Mouse (Mus musculus) spleen, adult 12 weeks (tissue): ENCODE results near the gene Tnrc6b.

Experiments
- DNase-seq: peaks from one replicate; pipeline ENCODE4 v3.0.0; 2022; ENCODE audit warnings: low spot score

Gene Tnrc6b

DNA sequence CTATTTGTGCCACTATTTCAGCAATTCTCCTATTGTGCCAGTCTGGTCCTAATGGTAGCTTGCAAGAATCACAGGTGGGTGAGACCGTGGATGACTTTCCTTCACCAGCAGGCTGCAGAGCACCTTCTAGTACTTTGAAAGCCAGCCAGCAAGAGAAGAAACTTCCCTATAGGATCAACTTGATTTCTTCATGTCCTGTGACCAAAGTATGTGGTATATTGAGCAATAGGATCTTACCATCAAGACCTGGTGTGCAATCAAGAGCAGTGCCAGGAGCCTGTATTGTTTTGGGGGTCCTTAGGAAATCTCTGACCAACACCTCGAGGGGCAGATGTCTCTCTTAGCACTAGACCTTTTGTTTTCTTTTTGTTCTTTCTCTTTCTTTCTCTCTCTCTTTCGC is 81.4 kb downstream of the Tnrc6b start:
- DNase-seq, result no peak

DNA sequence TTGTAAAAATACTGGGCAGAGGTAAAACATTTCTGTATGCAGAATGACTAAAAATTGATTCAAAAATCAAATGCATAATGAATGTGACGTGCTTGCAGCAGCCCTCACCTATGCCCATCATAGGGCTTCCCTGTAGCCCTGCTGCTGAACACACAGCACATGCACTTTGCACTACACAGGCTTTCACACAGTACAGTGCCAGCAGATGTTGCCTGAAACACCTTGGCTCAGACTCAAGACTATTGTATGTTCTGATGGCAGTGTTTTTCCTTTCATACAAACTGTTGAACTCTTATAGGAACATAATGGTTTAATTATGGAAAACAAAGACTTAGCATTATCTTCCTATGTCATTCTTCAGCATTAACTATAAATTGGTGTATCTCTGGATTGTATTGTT is 84.0 kb downstream of the Tnrc6b start:
- no peak for DNase-seq

DNA sequence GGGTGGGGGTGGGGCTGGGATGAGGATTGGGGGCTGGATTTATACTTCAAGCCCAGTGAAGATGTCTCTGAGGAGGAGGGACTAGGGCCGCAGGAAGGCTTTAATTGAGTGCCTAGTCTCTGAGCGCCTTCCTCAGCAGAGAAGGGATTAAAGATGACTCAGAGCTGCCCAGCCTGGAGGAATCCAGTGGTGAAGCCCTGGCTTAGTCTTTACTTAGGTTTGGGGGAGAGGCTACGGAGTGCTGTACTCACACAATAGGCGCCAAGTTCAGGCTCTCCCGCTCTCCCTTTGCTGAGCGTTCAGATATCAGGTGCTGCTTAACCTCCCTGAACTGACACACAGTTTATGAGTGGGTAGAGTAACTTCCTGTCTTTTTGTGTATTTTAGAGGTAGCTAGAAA is 86.6 kb downstream of the Tnrc6b start:
- peak; percentile 23 for DNase-seq

DNA sequence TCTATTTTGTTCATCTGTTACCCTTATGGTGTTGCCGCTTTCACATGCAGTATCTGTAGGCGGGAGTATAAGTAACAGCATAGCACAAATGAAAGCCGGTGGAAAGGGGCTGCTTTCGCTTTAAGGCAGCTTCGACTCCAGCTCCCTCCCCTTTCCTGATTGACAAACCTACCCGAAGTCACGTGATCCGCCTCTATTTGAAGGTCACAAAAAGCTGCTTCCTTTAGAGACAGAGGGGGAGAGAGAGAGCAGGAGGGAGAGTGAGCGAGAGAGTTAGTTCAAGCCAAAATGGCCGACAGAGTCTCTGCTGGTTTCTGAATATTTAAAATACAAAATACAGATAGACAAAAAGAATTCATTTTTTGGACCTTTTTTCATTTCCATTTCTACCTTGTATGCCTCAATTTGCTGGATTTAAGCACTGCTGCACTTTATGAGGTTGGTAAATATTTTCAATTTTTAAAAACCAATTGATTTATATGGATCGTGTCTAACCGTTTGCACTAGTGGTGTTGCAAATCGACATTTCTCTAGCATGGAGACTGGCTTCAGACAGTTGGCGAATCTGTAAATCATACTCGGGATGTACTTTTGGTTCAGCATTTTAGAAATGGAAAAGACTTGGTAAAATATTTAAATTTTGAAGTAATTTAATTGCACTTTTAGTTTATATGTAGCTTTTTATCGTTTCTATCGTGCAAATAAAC is 87.4 kb downstream of the Tnrc6b start:
- DNase-seq, result peak; percentile 79

DNA sequence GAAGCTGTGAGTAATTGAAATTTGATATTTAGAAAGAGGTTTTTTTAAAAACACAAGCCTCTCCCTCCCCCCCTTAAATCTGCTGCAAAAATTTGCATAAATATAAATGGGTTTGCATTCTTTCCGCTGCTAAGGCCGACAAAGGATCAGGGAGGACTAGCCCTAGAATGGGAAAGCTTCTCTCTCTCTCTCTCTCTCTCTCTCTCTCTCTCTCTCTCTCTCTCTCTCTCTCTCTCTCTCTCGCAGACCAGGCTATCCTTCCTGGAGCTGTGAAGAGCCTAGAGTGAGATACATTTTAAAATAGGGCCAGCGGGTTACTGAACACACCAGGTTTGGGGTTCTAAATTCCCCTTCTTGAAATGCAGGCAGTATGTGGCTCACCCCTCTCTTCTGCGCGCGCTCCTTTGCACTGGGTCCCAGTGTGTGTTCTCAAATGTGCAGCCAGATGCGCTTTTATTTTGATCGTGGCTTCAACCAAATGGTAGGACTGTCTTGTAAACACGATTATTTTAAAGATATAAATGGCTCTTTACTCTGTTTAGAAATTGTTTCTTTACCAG is 88.0 kb downstream of the Tnrc6b start:
- DNase-seq, result peak; percentile 46

DNA sequence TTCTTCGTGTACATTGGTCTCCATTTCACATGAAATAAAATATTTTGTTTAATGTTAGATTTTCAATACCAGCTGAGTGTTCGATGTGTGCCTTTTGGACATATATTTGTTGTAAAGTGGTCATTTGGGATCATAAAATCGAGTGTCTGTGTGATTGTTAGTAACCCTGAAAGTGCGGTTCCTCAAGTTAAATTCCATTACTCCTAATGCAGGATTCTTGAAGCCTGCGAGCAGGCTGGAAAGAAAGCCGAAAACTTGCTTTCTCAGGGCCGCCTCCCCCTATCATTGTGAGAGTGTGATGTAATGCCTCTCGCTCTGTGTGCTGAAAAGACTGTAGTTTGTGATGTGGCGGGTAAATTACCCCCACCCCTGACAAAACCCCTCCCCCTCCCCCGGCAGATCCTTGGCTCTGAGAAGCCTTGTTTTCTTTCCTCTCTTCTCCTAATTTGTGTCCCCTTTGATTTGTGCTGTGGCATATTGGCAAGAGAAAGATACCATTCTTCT is 88.6 kb downstream of the Tnrc6b start:
- DNase-seq, result peak; percentile 32

DNA sequence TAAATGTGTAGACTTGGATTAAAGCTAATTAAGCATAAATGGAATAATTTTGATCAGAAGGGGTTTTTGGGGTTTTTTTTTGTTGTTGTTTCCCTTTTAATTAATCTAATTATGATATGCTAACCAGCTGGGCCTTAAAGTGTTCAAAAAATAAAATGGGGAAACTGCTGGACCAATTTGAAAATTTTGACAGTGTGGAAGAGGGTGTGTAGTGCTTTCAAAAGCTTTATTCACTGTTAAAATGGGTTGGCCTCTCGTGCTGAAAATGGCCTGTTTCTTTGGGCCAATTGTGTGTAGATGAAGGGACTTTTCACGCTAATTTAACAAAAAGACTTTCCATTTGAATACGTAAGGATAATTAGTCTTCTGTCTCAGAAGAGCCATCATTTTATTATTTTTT is 89.1 kb downstream of the Tnrc6b start:
- DNase-seq, result no peak

DNA sequence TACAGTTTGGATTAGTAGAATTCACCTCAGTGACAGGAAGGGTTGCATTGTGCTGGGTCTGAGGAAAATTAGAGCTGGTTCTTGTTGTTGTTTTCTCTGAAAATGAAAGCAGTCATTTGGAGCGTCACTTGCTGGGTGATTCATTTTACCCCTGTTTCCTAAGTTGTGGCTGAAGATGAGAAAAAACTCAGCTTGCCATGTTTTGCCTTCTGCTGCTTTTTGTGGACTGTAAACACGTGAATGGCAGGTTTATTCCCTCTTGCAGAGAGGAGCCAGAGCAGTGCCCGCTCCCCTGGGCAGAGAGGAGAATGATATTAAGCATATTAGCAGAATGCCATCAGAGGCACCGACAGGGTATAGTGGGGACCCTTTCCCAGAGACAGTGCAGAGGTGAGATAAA is 89.7 kb downstream of the Tnrc6b start:
- peak; percentile 21 for DNase-seq

DNA sequence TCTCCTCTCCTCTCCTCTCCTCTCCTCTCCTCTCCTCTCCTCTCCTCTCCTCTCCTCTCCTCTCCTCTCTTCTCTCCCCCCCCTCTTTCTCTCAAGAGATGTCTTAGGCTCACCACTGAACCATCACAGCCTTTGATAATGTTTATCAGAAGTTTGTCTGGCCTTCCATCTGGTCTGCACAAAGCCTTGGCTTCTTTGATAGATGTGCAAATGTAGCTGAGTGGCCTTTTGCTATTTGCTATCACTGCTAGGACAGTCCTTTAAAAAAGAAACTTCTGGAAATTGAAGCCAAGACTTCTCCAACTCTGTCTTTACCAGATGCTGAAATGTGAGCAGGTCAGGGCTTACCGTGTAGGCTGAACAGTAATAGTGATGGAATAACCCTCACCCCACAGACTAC is 90.5 kb downstream of the Tnrc6b start:
- DNase-seq, result no peak

DNA sequence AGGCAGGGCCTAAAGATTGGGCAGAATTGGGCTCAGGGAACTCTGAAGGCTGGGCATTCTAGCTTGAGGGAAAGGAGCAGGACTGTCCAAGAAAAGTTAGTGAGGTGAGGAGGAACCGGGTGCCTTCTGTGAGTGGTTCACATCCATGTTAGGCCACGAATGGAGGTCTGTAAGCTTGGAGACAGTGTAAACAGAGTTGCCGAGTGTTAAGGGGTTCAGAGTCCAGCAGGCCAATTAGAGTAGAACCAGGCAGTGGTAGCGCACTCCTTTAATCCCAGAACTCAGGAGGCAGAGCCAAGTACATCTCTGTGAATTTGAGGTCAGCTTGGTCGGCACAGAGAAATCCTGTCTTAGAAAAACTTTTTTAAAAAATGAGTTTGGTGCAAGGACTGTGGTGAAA is 96.0 kb downstream of the Tnrc6b start:
- DNase-seq, result no peak

DNA sequence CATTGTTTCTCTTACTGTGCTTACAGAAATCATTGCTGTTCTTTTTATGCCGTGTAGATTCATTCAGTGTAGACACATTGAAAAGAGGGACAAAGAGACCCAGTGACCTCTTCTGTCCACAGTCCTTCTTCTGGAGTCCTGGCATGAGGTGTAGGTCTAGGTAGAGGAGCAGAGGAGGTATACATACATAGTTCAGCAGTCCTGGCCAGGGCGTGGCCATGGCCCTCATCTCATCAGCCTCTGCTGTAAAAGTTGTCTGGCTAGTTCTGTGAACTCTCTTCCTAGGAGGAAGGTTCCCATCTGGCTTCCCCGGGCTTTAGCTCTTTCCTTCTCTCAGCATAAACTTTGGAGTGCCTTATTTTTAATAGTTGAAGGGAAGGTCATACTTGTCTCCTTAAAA is 99.1 kb downstream of the Tnrc6b start:
- no peak for DNase-seq

DNA sequence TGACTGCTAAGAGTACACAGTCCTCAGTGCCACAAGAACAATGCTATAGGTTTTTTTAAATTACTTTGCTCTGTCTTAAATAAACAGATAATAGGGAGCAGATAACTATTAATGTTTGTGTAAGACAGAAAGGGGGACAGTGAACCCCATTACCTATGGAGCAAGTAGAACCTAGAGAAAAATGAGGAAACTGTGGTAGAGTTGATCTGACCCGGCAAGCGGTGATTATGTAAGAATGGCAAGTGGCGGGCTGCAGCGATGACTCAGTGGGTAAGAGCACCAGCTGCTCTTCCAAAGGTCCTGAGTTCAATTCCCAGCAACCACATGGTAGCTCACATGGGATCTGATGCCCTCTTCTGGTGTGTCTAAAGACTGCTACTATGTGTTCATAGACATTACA is 101.7 kb downstream of the Tnrc6b start:
- DNase-seq, result no peak

DNA sequence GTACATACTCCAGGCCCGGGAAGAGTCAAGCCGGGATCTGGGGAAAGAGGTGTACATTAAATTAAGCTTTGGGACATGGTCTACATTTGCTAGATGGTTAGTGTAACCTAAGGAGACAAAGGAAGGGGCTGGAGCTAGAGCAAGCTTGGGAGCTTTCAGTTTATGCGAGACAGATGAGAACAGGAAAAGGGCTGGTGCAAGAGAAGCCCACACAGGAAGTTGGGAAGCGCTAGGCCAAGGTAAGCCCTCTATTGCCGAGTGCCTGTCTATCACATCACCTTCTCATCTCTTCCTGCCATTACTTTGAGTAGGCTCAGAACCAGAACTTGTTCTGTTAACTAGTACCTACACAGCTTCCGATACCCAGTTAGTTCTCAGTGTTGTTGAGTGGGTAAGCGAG is 103.7 kb downstream of the Tnrc6b start:
- DNase-seq, result no peak

DNA sequence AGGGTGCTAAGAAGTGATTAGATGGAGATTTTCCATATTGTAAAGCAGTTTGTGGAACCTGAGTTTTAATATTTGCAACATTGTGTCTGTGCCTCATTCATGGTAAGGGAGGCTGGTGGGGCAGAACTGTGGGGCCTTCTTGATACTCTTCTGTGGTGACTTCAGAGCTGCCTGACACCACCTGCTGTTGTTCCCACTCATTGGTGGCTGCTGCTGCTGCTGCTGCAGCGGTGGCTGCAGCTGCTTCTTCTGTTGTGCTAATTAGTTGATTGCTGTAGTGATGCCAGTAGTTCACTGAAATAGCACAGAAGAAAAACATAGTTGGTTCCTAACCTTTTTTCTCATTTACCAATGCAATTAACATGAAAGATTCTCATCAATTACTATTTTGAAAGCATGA is 111.2 kb downstream of the Tnrc6b start:
- no peak for DNase-seq

DNA sequence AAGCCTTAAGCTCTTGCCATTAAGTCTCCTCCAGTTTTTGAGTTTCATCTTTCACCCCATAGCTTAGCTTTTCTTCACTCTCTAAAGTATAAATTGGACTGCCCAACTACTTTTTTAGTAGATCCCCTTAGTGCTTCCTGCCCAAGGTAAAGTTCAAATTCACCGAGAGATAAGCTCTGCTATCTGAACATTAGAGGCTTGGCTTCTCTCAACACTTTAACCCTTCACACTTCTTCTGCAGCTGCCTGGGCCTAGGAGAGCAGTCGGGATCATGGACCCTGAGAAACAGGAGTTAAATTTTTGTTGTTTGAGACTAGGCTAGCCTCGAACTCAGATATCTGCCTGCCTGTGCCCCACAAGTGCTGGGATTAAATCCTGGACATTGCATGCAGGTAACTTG is 120.1 kb downstream of the Tnrc6b start:
- no peak for DNase-seq

DNA sequence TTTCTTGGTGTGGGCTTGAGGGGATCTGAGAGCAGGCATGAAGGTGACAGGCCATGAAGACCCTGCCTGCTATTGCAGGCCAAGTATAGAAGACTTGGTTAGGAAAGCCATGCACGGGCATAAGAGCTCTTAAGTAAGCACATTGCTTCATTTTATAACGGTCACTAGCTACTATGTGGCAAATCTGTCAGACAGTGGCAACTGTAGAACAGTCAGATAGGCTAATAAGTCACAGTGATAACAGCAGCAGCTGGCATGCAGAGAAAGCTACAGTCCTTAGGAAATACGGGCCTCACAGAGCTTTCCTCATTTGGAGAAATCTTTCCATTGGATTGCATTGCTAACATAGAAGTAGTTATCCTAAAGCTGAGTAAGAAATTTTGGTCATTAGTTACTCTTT is 121.7 kb downstream of the Tnrc6b start:
- DNase-seq, result no peak

DNA sequence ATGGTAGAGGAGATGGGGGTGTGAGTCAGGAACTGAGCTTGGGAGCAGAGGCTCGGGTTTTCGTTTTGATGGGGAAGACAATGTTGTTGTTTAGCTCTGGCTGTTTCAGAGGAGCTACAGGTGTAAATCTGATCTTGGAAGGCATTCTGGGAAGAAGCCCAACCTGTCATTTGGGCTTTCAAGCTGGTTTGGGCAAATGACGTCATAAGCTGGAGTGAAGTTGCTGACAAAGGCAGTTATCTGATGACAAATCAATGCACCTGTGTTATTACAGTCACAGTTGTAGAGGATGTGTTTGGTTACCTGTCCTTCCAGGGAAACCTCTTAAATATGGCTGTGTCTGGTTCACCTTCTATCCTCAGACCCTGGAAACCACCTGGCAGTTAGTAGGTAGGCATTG is 125.1 kb downstream of the Tnrc6b start:
- no peak for DNase-seq

DNA sequence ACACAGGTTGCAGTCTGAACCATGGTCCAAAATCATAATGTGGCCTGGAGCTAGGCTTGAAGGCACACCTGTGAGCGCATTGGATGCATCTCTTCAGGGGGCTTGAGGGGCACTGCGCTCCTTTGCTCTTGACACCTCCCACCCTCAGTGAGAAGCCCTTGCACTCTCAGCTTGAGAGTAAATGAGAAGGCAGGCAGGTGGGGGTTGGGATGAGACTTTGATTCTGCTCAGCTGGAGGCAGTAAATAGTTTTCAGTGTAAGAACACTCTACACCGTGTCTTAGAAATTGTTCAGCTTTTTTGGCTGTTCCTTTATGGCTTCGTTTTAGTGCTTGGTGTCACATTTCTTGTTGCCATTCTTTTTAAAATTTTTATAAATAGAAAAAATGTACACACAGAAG is 127.7 kb downstream of the Tnrc6b start:
- no peak for DNase-seq

DNA sequence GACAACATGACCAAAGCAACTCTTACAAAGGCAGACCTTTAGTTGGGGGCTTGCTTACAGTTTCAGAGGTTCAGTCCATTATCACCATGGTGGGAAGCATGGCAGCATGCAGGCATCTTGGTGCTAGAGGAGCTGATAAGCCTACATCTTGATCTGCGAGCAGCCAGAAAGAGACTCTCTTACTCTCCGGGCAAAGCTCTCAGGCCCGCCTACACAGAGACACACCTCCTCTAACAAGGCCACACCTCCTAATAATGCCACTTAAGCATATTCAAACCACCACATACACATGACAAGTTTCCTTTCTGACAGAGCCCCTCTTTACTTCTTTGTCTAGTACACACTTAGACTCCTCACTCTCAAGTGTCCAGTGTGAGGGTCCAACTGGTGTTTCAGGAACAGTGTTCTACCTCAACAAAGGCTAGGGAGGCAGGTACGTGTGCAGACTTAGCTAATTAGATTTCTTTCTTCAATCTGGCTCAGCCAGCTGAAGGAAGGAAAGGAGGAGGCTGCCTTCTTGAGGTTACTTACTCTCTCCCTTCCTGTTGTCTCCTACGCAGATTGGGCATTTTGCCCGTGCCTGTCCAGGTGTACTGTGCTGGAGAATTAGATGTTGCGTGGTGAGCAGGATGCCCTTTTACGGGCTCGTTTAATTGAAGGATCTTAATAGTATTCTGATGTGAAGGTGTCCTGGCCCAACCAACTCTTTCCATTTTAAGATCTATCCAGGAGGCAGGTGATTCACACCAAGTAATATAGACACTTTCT is 128.7 kb downstream of the Tnrc6b start:
- DNase-seq, result no peak

DNA sequence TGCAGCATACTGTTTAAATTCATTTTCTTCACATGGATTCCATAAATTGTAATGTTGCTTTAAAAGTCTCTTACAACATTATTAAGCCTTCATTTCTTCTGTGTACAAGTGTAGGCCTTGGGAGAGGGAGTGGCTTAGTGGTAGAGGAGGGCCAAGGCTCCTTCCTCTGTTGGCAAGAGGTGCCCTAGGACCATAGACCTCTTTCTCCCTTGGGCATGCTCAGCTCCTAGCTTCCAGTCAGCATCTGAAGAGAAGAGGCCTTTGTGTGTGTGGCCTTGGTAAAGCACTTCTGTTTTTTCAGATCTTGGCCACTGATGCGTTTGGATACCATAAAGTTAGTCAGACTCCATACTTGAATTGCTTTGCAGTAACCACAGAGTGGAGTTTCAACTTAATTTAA is 133.1 kb downstream of the Tnrc6b start:
- DNase-seq, result no peak

DNA sequence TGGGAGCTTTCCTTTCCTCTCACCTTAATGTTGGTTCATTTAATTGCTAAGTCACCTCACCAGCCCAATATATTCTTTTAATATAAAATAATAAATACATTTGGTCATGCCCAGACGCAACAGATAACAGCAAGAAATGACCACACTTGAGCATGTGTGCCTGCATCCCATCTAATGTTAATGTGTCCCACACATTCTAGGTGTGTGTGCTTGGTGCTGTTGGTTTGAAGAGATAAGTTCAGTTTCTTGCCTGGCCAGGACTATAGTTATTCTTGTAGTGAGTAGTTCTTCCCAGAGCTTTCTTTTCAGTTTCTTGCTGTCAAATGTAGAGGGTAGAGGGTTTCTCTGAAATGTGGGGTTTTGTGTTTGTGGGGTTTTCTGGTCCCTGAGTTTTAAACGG is 133.8 kb downstream of the Tnrc6b start:
- DNase-seq, result no peak

DNA sequence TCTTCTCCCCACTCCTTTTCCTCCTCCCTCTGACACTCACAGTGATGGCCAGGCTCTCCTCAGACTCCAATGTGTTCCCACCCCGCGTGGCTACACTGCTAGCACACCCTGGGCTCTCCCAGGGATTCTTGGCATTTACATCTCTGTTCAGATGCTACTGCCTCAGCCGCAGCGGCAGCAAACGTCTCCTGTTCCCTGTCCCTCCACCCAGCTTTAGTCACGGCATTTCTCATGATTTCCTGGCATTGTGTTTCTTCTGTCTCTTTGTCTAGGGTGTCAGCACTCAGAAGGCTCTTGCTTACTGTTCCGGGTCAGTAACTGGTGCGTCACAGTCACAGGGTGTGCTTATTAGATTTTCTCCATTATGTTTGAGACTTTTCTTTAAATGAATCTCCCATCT is 138.9 kb downstream of the Tnrc6b start:
- DNase-seq, result no peak

DNA sequence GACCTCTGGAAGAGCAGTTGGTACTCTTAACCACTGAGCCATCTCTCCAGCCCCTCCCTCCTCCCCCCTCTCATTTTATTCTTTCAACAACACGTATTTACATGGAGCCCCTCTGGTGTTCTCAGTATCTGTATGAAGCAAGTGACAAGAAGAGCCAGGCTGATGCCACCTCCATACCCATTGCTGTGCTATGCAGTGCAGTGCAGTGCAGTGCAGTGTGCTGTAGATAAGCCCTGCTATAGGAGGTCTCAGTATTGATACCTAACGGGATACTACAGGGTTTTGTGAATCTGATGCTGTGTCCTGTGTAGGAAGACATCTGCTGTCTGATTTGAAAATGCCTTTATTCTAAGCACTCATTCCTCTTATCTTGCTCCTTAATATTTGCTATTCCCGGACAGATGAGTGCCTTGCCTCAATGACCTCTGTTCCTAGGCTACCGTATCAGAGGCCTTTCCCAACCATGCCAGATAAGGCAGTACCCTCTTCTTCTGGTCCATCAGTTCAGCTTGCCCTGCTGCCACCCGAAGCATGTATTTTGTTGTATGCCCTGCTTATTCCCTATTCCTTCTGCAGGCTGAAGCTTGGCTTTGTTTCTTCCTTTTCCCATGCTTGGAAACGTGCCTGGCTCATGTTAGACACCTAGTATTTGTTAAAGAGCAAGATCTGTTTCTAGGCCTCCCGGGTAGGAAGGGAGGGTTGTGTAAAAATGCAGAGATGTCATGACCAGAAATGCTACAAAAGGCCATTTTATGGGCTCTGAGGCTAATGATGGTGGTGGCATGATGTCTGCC is 139.8 kb downstream of the Tnrc6b start:
- DNase-seq, result no peak
